Mouse (Mus musculus) midbrain, embryonic 11.5 days (tissue): ENCODE results near the gene Arhgap6. TPM values are rescaled to one million over a fixed set of nuclear protein-coding genes. Genes with fewer than 3 reads are reported as not detected.
A peak's percentile ranks its signal among the peaks of the same experiment; 100 is the strongest.

ENCODE experiments used
- ATAC-seq: fragments of 200-750 bp; cut with Nextera tagmentation; 2 replicates; pipeline ENCODE4 v1.8.0; 2017; ENCODE audit warnings: moderate TSS enrichment, moderate library complexity; ENCODE audit not compliant: low FRiP score
- DNase-seq: peaks from one replicate; pipeline ENCODE4 v3.0.0; 2015; ENCODE audit warnings: low spot score; ENCODE audit errors: missing footprints
- H3K27ac ChIP-seq: fragments of 300-500 bp; sonication (generic); 2 replicates; pipeline ENCODE4 v1.5.1; 2014; ENCODE audit warnings: low read depth, low read length
- H3K27me3 ChIP-seq: fragments of 300-500 bp; sonication (generic); 2 replicates; pipeline ENCODE4 v1.6.1; 2014; ENCODE audit warnings: mild to moderate bottlenecking, low read length, moderate library complexity, mixed read lengths; ENCODE audit not compliant: control insufficient read depth, insufficient read depth
- H3K36me3 ChIP-seq: fragments of 300-500 bp; sonication (generic); 2 replicates; pipeline ENCODE4 v1.6.1; 2014; ENCODE audit warnings: mild to moderate bottlenecking, low read length, moderate library complexity, mixed read lengths; ENCODE audit not compliant: control insufficient read depth, insufficient read depth
- H3K4me1 ChIP-seq: fragments of 300-500 bp; sonication (generic); 2 replicates; pipeline ENCODE4 v1.6.1; 2014; ENCODE audit warnings: low read length; ENCODE audit not compliant: control insufficient read depth, insufficient read depth
- H3K4me2 ChIP-seq: fragments of 300-500 bp; sonication (generic); 2 replicates; pipeline ENCODE4 v1.6.1; 2014; ENCODE audit warnings: mild to moderate bottlenecking, moderate library complexity
- H3K4me3 ChIP-seq: fragments of 300-500 bp; sonication (generic); 2 replicates; pipeline ENCODE4 v1.5.1; 2014; ENCODE audit warnings: low read depth, low read length
- H3K9ac ChIP-seq: fragments of 300-500 bp; sonication (generic); 2 replicates; pipeline ENCODE4 v1.6.1; 2014; ENCODE audit warnings: low read length
- H3K9me3 ChIP-seq: fragments of 300-500 bp; sonication (generic); 2 replicates; pipeline ENCODE4 v1.6.1; 2016; ENCODE audit warnings: low read length; ENCODE audit not compliant: control insufficient read depth
- WGBS: fragments of 180-500 bp; shearing (Covaris S2); extraction: QIAGEN DNeasy Blood & Tissue Kit; methylation state at CpG from one replicate; pipeline ENCODE4 v1.1.7; 2014; 5-methylcytosine and 5-hydroxymethylcytosine counted together
- polyA plus RNA-seq: library from polyadenylated mRNA; unstranded; fragments of >200 nt; fragmentation: Nextera tagmentation; extraction: Ambion mirVana; gene quantifications from 2 replicates; pipeline ENCODE4 v1.2.1, GENCODE M21; 2014

Gene Arhgap6
- 0.91 and 1.0 TPM in 2 replicates for polyA plus RNA-seq

- Histone ChIP-seq H3K9me3 (no peaks in the 10 kb centered on the region), H3K27ac (no peak within 1 kb of the TSS), H3K9ac (peak within 1 kb of the TSS; percentile 42; the same call in 1 of the 2 replicates), H3K4me3 (peak within 1 kb of the TSS; percentile 34), H3K27me3 (peaks cover 29% of the 10 kb centered on the region), H3K4me1 (no peaks in the 10 kb centered on the region), H3K36me3 (no peaks in the 10 kb centered on the region), H3K4me2 (peak within 1 kb of the TSS; percentile 68)
- peak; percentile 75 for ATAC-seq
- WGBS = 18% methylated on average over 40 of the region's 48 CpGs
- peak; percentile 86 for DNase-seq
Measured at GRCm38 (mm10) chrX:168794974-168795858, at the start of gene Arhgap6. Gene Arhgap6 (plus strand): TSS chrX:168795099.

DNA sequence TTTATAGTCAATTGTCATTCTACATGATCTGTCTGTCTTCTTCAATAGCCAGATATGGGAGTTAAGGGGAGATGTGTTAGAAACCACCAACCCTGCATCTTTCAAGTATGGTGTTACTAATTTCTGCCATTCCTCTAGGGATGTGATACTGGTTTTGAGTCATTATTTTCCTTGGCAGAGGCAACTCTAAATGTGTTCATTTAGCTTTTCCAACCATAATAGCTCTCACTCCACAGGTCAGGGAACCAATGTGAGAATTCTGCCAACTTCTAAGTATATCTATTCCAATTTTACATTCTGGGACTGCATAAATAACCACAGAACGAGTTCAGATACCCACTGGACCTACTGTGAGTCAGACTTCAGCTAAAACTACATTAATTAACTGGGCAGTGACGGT lies 47.9 kb upstream of the Arhgap6 start:
- WGBS = 54% methylated on average over 2 of the region's 2 CpGs
- DNase-seq (no peak), ATAC-seq (no peak)
- Histone ChIP-seq H3K9me3 (no peaks in the 10 kb centered on the region), H3K36me3 (no peaks in the 10 kb centered on the region), H3K4me2 (no peak overlapping the region), H3K9ac (no peak overlapping the region), H3K4me1 (no peaks in the 10 kb centered on the region), H3K27ac (no peak overlapping the region), H3K4me3 (no peak overlapping the region), H3K27me3 (no peaks in the 10 kb centered on the region; the same call in none of the 2 replicates)

GRCm38 (mm10) chrX:168795859-168796848 lies 1.3 kb downstream of the Arhgap6 start:
- no peak overlapping the region for H3K27ac ChIP-seq
- H3K4me1 ChIP-seq = no peaks in the 10 kb centered on the region
- ATAC-seq (peak; percentile 65), DNase-seq (peak; percentile 92)
- WGBS = 24% methylated on average over 55 of the region's 55 CpGs
- peaks cover 32% of the 10 kb centered on the region for H3K27me3 ChIP-seq
- no peaks in the 10 kb centered on the region for H3K36me3 ChIP-seq
- peak overlapping the region; percentile 68 for H3K4me2 ChIP-seq
- H3K9me3 ChIP-seq = no peaks in the 10 kb centered on the region
- peak overlapping the region; percentile 42; the same call in 1 of the 2 replicates for H3K9ac ChIP-seq
- H3K4me3 ChIP-seq = peak overlapping the region; percentile 34

GRCm38 (mm10) chrX:168804677-168805076 lies 9.8 kb downstream of the Arhgap6 start:
- Histone ChIP-seq H3K4me2 (no peak overlapping the region), H3K9me3 (no peaks in the 10 kb centered on the region), H3K4me3 (no peak overlapping the region), H3K27me3 (peaks cover 6% of the 10 kb centered on the region; the same call in 1 of the 2 replicates), H3K27ac (no peak overlapping the region), H3K4me1 (no peaks in the 10 kb centered on the region), H3K9ac (no peak overlapping the region), H3K36me3 (no peaks in the 10 kb centered on the region)
- ATAC-seq (no peak), DNase-seq (no peak)
- WGBS = 92% methylated on average over 2 of the region's 2 CpGs

DNA sequence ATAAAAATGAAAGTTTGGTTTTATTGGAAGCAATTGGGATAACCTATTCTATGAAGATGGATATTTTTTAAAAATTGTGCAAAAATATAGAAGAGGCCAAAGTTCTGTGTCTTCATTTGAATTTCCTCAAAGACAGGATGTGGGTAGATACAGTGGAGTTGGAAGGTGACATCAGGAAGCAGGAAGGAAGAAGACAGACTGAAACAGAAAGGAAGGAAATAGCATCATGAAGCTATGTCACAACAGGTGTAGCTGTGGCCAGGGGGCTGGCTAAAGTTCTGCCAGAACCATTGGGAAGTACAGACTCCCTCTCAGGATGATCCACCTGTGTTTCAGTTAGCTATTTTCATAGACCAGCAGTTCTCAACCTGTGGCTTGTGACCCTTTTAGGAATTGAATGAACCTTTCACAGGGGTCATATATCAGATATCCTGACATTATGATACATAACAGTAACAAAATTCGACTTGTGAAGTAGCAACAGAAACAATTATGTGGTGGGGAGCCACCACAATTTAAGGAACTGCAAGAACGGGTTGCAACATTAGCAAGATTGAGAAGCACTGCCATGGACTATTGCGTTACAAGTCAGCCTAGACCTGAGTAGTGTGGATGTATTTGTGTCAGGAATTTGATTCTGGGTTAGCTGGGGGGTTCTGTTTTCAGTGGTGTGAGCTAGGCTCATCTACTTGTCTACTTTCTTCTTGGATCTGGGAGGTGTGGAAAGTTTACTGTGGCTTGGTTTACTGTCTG lies 15.8 kb downstream of the Arhgap6 start:
- no peak overlapping the region for H3K9ac ChIP-seq
- DNase-seq (no peak), ATAC-seq (no peak)
- H3K4me3 ChIP-seq = no peak overlapping the region
- H3K27me3 ChIP-seq = peaks cover 6% of the 10 kb centered on the region
- 74% methylated on average over 3 of the region's 3 CpGs for WGBS
- H3K36me3 ChIP-seq = no peaks in the 10 kb centered on the region
- no peak overlapping the region for H3K4me2 ChIP-seq
- no peaks in the 10 kb centered on the region for H3K4me1 ChIP-seq
- no peak overlapping the region for H3K27ac ChIP-seq
- H3K9me3 ChIP-seq = no peaks in the 10 kb centered on the region

GRCm38 (mm10) chrX:168818858-168819257 lies 24.0 kb downstream of the Arhgap6 start:
- WGBS = 72% methylated on average over 3 of the region's 3 CpGs
- peaks cover 10% of the 10 kb centered on the region for H3K27me3 ChIP-seq

DNA sequence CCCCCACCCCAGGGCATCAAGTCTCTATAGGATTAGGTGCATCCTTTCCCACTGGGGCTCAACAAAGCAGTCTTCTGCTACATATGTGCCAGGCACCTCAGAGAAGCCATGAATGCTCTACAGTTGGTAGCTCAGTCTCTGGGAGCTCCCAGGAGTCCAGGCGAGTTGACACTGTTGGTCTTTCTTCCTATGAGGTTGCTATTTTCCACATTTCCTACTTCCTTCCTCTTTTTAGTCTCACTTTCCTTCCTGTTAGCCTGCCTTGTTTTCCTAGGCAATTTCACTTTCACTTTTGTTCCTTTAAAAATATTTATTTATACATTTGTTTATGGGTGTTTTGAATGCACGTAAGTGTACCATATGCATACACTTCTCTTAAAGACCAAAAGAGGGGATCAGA lies 29.3 kb downstream of the Arhgap6 start:
- no peak for DNase-seq
- H3K9ac ChIP-seq = no peak overlapping the region
- H3K27ac ChIP-seq = no peak overlapping the region
- no peaks in the 10 kb centered on the region for H3K36me3 ChIP-seq
- H3K4me3 ChIP-seq = no peak overlapping the region
- no peaks in the 10 kb centered on the region for H3K4me1 ChIP-seq
- no peak for ATAC-seq
- H3K27me3 ChIP-seq = peaks cover 10% of the 10 kb centered on the region
- H3K9me3 ChIP-seq = no peaks in the 10 kb centered on the region
- 84% methylated on average over 2 of the region's 2 CpGs for WGBS
- H3K4me2 ChIP-seq = no peak overlapping the region

More at GRCm38 (mm10) chrX:168818858-168819257, 24.0 kb downstream of the Arhgap6 start:
- Histone ChIP-seq H3K4me3 (no peak overlapping the region), H3K27ac (no peak overlapping the region), H3K4me1 (no peaks in the 10 kb centered on the region), H3K4me2 (no peak overlapping the region), H3K9ac (no peak overlapping the region), H3K36me3 (no peaks in the 10 kb centered on the region), H3K9me3 (no peaks in the 10 kb centered on the region)
- DNase-seq (no peak), ATAC-seq (no peak)

DNA sequence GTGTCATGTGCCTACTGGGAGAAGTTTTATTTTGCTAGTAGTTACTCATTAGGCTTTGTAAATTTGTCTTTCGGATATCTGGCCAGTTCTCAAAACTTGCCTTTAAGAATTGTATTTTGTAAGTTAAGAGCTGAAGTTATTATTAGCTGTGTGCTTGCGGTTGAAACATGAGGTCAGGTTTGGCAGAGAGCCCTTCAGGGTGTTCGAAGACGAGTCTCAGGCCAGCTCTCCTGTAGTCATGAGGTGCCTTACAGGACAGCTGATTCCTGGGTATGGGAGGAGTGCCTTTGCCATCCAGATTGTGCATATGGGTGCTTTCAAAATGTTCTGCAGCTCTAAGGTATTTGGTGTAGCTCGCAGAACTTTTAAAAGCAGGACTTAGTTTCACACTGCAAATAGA lies 37.4 kb downstream of the Arhgap6 start:
- ATAC-seq (no peak), DNase-seq (no peak)
- H3K36me3 ChIP-seq = no peaks in the 10 kb centered on the region
- no peak overlapping the region for H3K4me2 ChIP-seq
- H3K4me3 ChIP-seq = no peak overlapping the region
- H3K27ac ChIP-seq = no peak overlapping the region
- H3K9me3 ChIP-seq = no peaks in the 10 kb centered on the region
- H3K27me3 ChIP-seq = peaks cover 6% of the 10 kb centered on the region
- no peaks in the 10 kb centered on the region for H3K4me1 ChIP-seq
- H3K9ac ChIP-seq = no peak overlapping the region
- whole genome bisulfite sequencing = 87% methylated on average over 5 of the region's 5 CpGs
